Mouse (Mus musculus): Measurements from ENCODE around the gene Arid1b. TPM values are rescaled to one million over a fixed set of nuclear protein-coding genes. Genes with fewer than 3 reads are reported as not detected.

The Arid1b gene
- polyA plus RNA-seq, 1 experiment from 2014 or later, result 16.1 TPM

- WGBS, result 79% methylated on average over 5 of the region's 5 CpGs
- no peak for ATAC-seq (ENCODE audit: low FRiP score)
- Histone ChIP-seq H3K4me1 (replicated peaks) (peaks cover 58% of the 10 kb centered on the region), H3K27ac (peak overlapping the region; percentile 31; the same call in 1 of the 2 replicates), H3K9me3 (no peaks in the 10 kb centered on the region), H3K4me2 (no peak overlapping the region), H3K36me3 (no peaks in the 10 kb centered on the region; the same call in none of the 2 replicates), H3K9ac (0 out of 2 replicates have a peak overlapping the region, but pooled peaks have one; percentile 40), H3K4me3 (no peak overlapping the region), H3K27me3 (no peaks in the 10 kb centered on the region)
These were observed 304.9 kb downstream of the Arid1b start for GRCm38 (mm10) chr17:5298891-5299559.

GRCm38 (mm10) chr17:5302971-5303746, 309.0 kb downstream of the Arid1b start:
- ATAC-seq (ENCODE audit: low FRiP score), result no peak
- H3K36me3 ChIP-seq, result peaks cover 26% of the 10 kb centered on the region
- no peak overlapping the region for H3K27ac ChIP-seq
- no peak overlapping the region for H3K9ac ChIP-seq
- no peaks in the 10 kb centered on the region for H3K9me3 ChIP-seq
- no peak overlapping the region for H3K4me2 ChIP-seq
- H3K4me1 ChIP-seq (replicated peaks), result peaks cover 27% of the 10 kb centered on the region
- no peak overlapping the region for H3K4me3 ChIP-seq
- H3K27me3 ChIP-seq, result no peaks in the 10 kb centered on the region
- WGBS, result 70% methylated on average over 11 of the region's 11 CpGs

- WGBS, result 84% methylated on average over 10 of the region's 10 CpGs
- 0 out of 2 replicates have a peak overlapping the region, but pooled peaks have one; percentile 13 for H3K27ac ChIP-seq
- H3K4me2 ChIP-seq, result no peak overlapping the region
- no peak overlapping the region for H3K4me3 ChIP-seq
- no peaks in the 10 kb centered on the region for H3K27me3 ChIP-seq
- peaks cover 27% of the 10 kb centered on the region for H3K36me3 ChIP-seq
- peaks cover 19% of the 10 kb centered on the region for H3K4me1 ChIP-seq (replicated peaks)
- no peak overlapping the region for H3K9ac ChIP-seq
- no peaks in the 10 kb centered on the region for H3K9me3 ChIP-seq
- no peak for ATAC-seq (ENCODE audit: low FRiP score)
These were observed 311.8 kb downstream of the Arid1b start for GRCm38 (mm10) chr17:5305783-5306477.

DNA sequence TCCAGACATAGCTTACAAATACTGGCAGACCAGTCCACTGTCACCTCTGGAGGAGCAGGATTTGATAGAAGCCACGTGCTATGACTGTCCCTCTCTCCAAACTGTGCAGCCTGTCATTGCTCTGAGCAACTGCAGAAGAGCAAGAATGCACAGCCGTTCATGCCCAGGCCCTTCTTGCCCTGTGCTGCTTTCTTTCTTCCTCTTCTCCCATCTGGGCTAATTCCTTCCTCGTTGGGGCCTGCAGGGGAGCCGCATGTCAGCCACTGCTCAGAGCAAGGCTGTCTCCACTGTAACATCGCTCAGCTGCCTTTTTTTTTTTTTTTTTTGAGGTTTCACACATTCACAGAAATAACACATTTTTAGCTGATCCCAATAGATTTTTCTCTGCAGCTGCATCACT, 315.8 kb downstream of the Arid1b start:
- ATAC-seq (ENCODE audit: low FRiP score), result peak; percentile 62; the same call in 1 of the 2 replicates
- peak overlapping the region; percentile 49 for H3K27ac ChIP-seq
- WGBS, result 48% methylated on average over 5 of the region's 5 CpGs

GRCm38 (mm10) chr17:5310425-5310888, 316.3 kb downstream of the Arid1b start:
- no peaks in the 10 kb centered on the region for H3K9me3 ChIP-seq
- no peak overlapping the region for H3K4me2 ChIP-seq
- ATAC-seq (ENCODE audit: low FRiP score), result no peak
- H3K4me1 ChIP-seq (replicated peaks), result peaks cover 28% of the 10 kb centered on the region
- H3K27ac ChIP-seq, result peak overlapping the region; percentile 64
- peaks cover 37% of the 10 kb centered on the region for H3K36me3 ChIP-seq
- no peaks in the 10 kb centered on the region for H3K27me3 ChIP-seq
- H3K9ac ChIP-seq, result peak overlapping the region; percentile 26; the same call in 1 of the 2 replicates
- 73% methylated on average over 11 of the region's 11 CpGs for WGBS
- no peak overlapping the region for H3K4me3 ChIP-seq

More for the DNA sequence above, 315.8 kb downstream of the Arid1b start:
- H3K4me2 ChIP-seq, result no peak overlapping the region
- no peaks in the 10 kb centered on the region for H3K27me3 ChIP-seq
- H3K4me3 ChIP-seq, result no peak overlapping the region
- H3K9me3 ChIP-seq, result no peaks in the 10 kb centered on the region
- peaks cover 38% of the 10 kb centered on the region for H3K36me3 ChIP-seq
- H3K4me1 ChIP-seq (replicated peaks), result peaks cover 28% of the 10 kb centered on the region
- no peak overlapping the region for H3K9ac ChIP-seq

GRCm38 (mm10) chr17:5311062-5311461, 316.9 kb downstream of the Arid1b start:
- no peaks in the 10 kb centered on the region for H3K9me3 ChIP-seq
- H3K4me3 ChIP-seq, result no peak overlapping the region
- H3K4me1 ChIP-seq (replicated peaks), result peaks cover 22% of the 10 kb centered on the region
- no peak overlapping the region for H3K9ac ChIP-seq
- no peaks in the 10 kb centered on the region for H3K27me3 ChIP-seq
- no peak overlapping the region for H3K27ac ChIP-seq
- H3K36me3 ChIP-seq, result peaks cover 35% of the 10 kb centered on the region
- ATAC-seq (ENCODE audit: low FRiP score), result no peak
- no peak overlapping the region for H3K4me2 ChIP-seq
- WGBS, result 93% methylated on average over 7 of the region's 7 CpGs

GRCm38 (mm10) chr17:5312307-5312706, 318.2 kb downstream of the Arid1b start:
- Histone ChIP-seq H3K9ac (no peak overlapping the region), H3K4me1 (replicated peaks) (peaks cover 20% of the 10 kb centered on the region), H3K4me3 (no peak overlapping the region), H3K27ac (no peak overlapping the region), H3K4me2 (no peak overlapping the region), H3K36me3 (peaks cover 35% of the 10 kb centered on the region), H3K9me3 (no peaks in the 10 kb centered on the region), H3K27me3 (no peaks in the 10 kb centered on the region)
- no peak for ATAC-seq (ENCODE audit: low FRiP score)
- 90% methylated on average over 5 of the region's 5 CpGs for WGBS

GRCm38 (mm10) chr17:5314735-5315134, 320.6 kb downstream of the Arid1b start:
- Histone ChIP-seq H3K27me3 (0 out of 2 replicates have a peak, but pooled peaks cover 2% of the 10 kb centered on the region), H3K4me1 (replicated peaks) (peaks cover 20% of the 10 kb centered on the region), H3K9ac (no peak overlapping the region), H3K4me3 (no peak overlapping the region), H3K4me2 (no peak overlapping the region), H3K27ac (no peak overlapping the region; the same call in 1 of the 2 replicates), H3K36me3 (peaks cover 40% of the 10 kb centered on the region), H3K9me3 (no peaks in the 10 kb centered on the region)
- WGBS, result 58% methylated on average over 7 of the region's 7 CpGs
- ATAC-seq (ENCODE audit: low FRiP score), result no peak

DNA sequence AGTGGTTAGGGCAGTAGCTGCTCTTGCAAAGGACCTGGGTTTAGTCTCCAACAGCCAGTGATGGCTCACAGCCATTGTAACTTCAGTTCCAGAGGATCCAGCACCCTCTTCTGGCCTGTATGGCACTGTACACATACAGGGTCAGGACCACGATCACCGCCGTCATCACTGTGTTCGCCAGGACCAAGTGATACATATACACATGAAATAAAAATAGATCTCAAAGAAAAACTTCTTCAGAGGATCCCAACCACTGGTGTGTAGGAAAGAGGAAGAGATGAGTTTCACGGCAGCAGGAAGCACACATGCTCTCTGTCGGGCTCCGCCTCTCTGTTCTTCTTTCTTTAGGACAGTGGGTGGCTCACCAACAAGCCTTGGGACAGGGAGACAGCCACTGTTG, 322.4 kb downstream of the Arid1b start:
- no peak for ATAC-seq (ENCODE audit: low FRiP score)
- peaks cover 7% of the 10 kb centered on the region; the same call in 1 of the 2 replicates for H3K4me1 ChIP-seq (replicated peaks)
- WGBS, result 90% methylated on average over 7 of the region's 7 CpGs
- H3K9ac ChIP-seq, result no peak overlapping the region
- H3K4me2 ChIP-seq, result no peak overlapping the region
- H3K9me3 ChIP-seq, result no peaks in the 10 kb centered on the region
- H3K36me3 ChIP-seq, result peaks cover 54% of the 10 kb centered on the region
- no peak overlapping the region for H3K27ac ChIP-seq
- H3K4me3 ChIP-seq, result no peak overlapping the region
- 0 out of 2 replicates have a peak, but pooled peaks cover 2% of the 10 kb centered on the region for H3K27me3 ChIP-seq

- no peak overlapping the region for H3K9ac ChIP-seq
- no peak overlapping the region for H3K27ac ChIP-seq
- WGBS, result 87% methylated on average over 8 of the region's 8 CpGs
- H3K4me3 ChIP-seq, result no peak overlapping the region
- no peak for ATAC-seq (ENCODE audit: low FRiP score)
- no peak overlapping the region for H3K4me2 ChIP-seq
- H3K9me3 ChIP-seq, result no peaks in the 10 kb centered on the region
- 0 out of 2 replicates have a peak, but pooled peaks cover 2% of the 10 kb centered on the region for H3K27me3 ChIP-seq
- peaks cover 39% of the 10 kb centered on the region for H3K4me1 ChIP-seq (replicated peaks)
- H3K36me3 ChIP-seq, result peaks cover 56% of the 10 kb centered on the region
These were observed 327.6 kb downstream of the Arid1b start for GRCm38 (mm10) chr17:5321589-5322225.

GRCm38 (mm10) chr17:5322594-5322993, 328.5 kb downstream of the Arid1b start:
- no peak overlapping the region for H3K4me3 ChIP-seq
- peaks cover 4% of the 10 kb centered on the region; the same call in 1 of the 2 replicates for H3K27me3 ChIP-seq
- no peak overlapping the region for H3K4me2 ChIP-seq
- H3K9me3 ChIP-seq, result no peaks in the 10 kb centered on the region
- no peak overlapping the region; the same call in 1 of the 2 replicates for H3K27ac ChIP-seq
- no peak overlapping the region for H3K9ac ChIP-seq
- WGBS, result 57% methylated on average over 9 of the region's 9 CpGs
- H3K4me1 ChIP-seq (replicated peaks), result peaks cover 39% of the 10 kb centered on the region
- peaks cover 59% of the 10 kb centered on the region for H3K36me3 ChIP-seq
- ATAC-seq (ENCODE audit: low FRiP score), result no peak
